Mouse (Mus musculus): Measurements from ENCODE around the gene Gm28036.

- TF ChIP-seq CTCF (conservative IDR thresholded peaks at IDR 0.05; ENCODE audit: insufficient read depth, insufficient read length, low read depth, low read length) (no peak), POLR2A (IDR thresholded peaks at IDR 0.05; ENCODE audit: low read depth, low read length) (peak; percentile 27)
These were observed 17.2 kb upstream of the Gm28036 start, which contains the start of the genes Romo1 and Nfs1 for GRCm38 (mm10) chr2:156143953-156144724.
